ENCODE assay signal across 24 mouse cellular contexts in the genomic region with DNA sequence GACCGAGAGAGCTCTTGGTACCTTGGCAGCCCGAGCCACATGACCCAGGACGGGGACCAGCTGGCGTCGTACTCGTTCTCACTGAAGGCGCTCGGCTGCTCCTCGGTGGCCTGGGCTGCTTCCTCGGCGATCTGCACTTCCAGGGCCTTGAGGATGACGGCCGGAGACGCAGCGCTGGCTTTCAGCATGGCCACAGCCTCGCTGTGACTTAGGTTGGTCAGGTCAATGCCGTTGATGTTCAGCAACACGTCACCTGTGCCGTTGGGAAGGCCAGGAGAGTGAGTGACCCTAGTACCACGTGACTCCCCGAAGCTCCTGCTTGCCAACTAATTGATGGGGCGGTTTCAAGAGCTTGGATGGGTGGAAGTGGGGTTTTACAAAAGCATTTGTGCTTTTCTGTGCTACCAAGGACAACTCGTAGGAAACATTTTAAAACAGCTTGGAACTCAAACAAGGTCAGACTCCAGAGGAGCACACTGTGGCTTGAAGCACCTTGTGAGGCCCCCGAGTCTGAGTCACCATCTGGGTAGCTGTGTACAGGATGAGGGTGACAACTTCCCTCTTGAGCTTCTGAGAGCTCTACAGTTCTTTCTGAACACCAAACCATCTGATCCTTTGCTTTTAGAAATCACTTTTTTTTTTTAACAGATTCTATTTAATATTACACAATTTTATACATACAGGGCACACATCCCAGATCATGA. TPM values are rescaled to one million over a fixed set of nuclear protein-coding genes. Genes with fewer than 3 reads are reported as not detected.
DNase-seq lines count a peak whose midpoint lies in the region; ATAC-seq and TF ChIP-seq lines count a peak whose summit lies in the region.
"Had no signal": no experiment of that assay in that cellular context is flagged by ENCODE, and none has a peak within 500 bp of the region (broad histone marks: within the 10 kb centered on the region; RNA-seq: fewer than 3 reads in every experiment).

No protein-coding gene starts in this region.

- no peak for ATAC-seq in forebrain, embryonic 14.5 days
- ATAC-seq: forebrain, embryonic 13.5 days; hindbrain, postnatal 0 days; liver, postnatal 0 days had no signal

- H3K9ac ChIP-seq in forebrain, embryonic 14.5 days (ENCODE audit: low read length): no peak overlapping the region
- H3K9ac ChIP-seq: embryonic facial prominence, embryonic 12.5 days; forebrain, embryonic 13.5 days; limb, embryonic 15.5 days; liver, postnatal 0 days had no signal

- no peaks in the 10 kb centered on the region for H3K27me3 ChIP-seq in forebrain, embryonic 14.5 days (replicated peaks; ENCODE audit: control insufficient read depth, insufficient read depth, low read length)
- H3K27me3 ChIP-seq: embryonic facial prominence, embryonic 12.5 days; forebrain, embryonic 13.5 days; limb, embryonic 15.5 days had no signal

- no peak for DNase-seq in layer of hippocampus, adult 2 months (ENCODE audit: low spot score in 2 of 2)
- DNase-seq in layer of hippocampus, adult 9-10 months (ENCODE audit: low spot score): no peak
- DNase-seq in adrenal gland, adult (ENCODE audit: inconsistent age in 2 of 2, low spot score in 1 of 2): peak; percentile 73 to 86
- DNase-seq in adrenal gland, postnatal 25 days: peak; percentile 31
- peak; percentile 78 for DNase-seq in cerebellum, adult 9-11 months
- DNase-seq in forebrain, embryonic 14.5 days (ENCODE audit: low spot score): no peak
- DNase-seq in heart, postnatal 14 days: no peak
- DNase-seq in urinary bladder, postnatal 10 days (ENCODE audit: low spot score): no peak
- DNase-seq: B cell, adult 2 months; gastrocnemius, postnatal 36 days; kidney, adult 11 months; layer of hippocampus, postnatal 36 days; liver, postnatal 0 days; lung, postnatal 4 days; right cerebral cortex, adult 18-20 months; thymus, postnatal 14 days had no signal

- H3K4me1 ChIP-seq in forebrain, embryonic 14.5 days (ENCODE audit: control insufficient read depth, insufficient read depth, low read length): no peaks in the 10 kb centered on the region
- H3K4me1 ChIP-seq: embryonic facial prominence, embryonic 12.5 days; limb, embryonic 15.5 days had no signal

- no peaks in the 10 kb centered on the region for H3K9me3 ChIP-seq in forebrain, embryonic 14.5 days (replicated peaks; ENCODE audit: control insufficient read depth, low read length)
- H3K9me3 ChIP-seq: embryonic facial prominence, embryonic 12.5 days; forebrain, embryonic 13.5 days; hindbrain, embryonic 10.5 days; limb, embryonic 15.5 days had no signal

- intact Hi-C loops in heart, postnatal 14 days (cut with DNase I): no loop called here

- no peak overlapping the region for H3K4me3 ChIP-seq in layer of hippocampus, adult 2 months
- H3K4me3 ChIP-seq in forebrain, embryonic 14.5 days (ENCODE audit: low read depth, low read length): no peak overlapping the region
- H3K4me3 ChIP-seq: embryonic facial prominence, embryonic 12.5 days; erythroblast, embryonic 14.5 days; forebrain, embryonic 13.5 days; hindbrain, embryonic 10.5 days; limb, embryonic 15.5 days had no signal

- 86% methylated on average over 24 of the region's 24 CpGs for WGBS in forebrain, embryonic 14.5 days

- no peak for TF ChIP-seq CTCF in layer of hippocampus, adult 2 months (conservative IDR thresholded peaks at IDR 0.05)

- peak overlapping the region; percentile 73 for H3K27ac ChIP-seq in layer of hippocampus, adult 2 months
- no peak overlapping the region for H3K27ac ChIP-seq in forebrain, embryonic 14.5 days (ENCODE audit: low read depth, low read length)
- H3K27ac ChIP-seq: embryonic facial prominence, embryonic 12.5 days; forebrain, embryonic 13.5 days; hindbrain, embryonic 10.5 days; hindbrain, postnatal 0 days; limb, embryonic 15.5 days; stomach, postnatal 0 days had no signal

- H3K36me3 ChIP-seq in forebrain, embryonic 14.5 days (ENCODE audit: control insufficient read depth, insufficient read depth, low read length): peaks cover 3% of the 10 kb centered on the region; the same call in 1 of the 2 replicates

- no peak overlapping the region for H3K4me2 ChIP-seq in forebrain, embryonic 14.5 days (ENCODE audit: low read length)
- H3K4me2 ChIP-seq: embryonic facial prominence, embryonic 12.5 days; forebrain, embryonic 13.5 days; limb, embryonic 15.5 days; midbrain, embryonic 11.5 days had no signal

RNA-seq across cellular contexts. Expression of gene Lnx2, which starts 51.9 kb away (rescaled TPM):
- total RNA-seq in layer of hippocampus, adult 2 months (2021): 1 to 10 TPM; 5.5 to 6.6 TPM
- total RNA-seq in adrenal gland, postnatal 25 days (2021): 13.9 and 14.0 TPM in 2 replicates
- polyA plus RNA-seq in forebrain, embryonic 14.5 days (2014; fragmentation: Nextera tagmentation; extraction: Ambion mirVana): 8.1 and 10.9 TPM in 2 replicates
- total RNA-seq in heart, postnatal 14 days (2021): 10 to 100 TPM; 15.7 to 16.5 TPM

RNA-seq across cellular contexts. Expression of gene Polr1d, which starts 52.4 kb away (rescaled TPM):
- total RNA-seq in layer of hippocampus, adult 2 months (2021): 10 to 100 TPM; 63.1 to 69.7 TPM
- total RNA-seq in adrenal gland, postnatal 25 days (2021): 126 and 128 TPM in 2 replicates
- 121 and 135 TPM in 2 replicates for polyA plus RNA-seq in forebrain, embryonic 14.5 days (2014; fragmentation: Nextera tagmentation; extraction: Ambion mirVana)
- 10 to 100 TPM; 69.4 to 70.4 TPM for total RNA-seq in heart, postnatal 14 days (2021)

Comparison
In these comparisons a context has a peak if more than half of its experiments do, and no peak if none do; other contexts are left out.
1. DNase-seq: peak in adrenal gland, adult (2 of 2), adrenal gland, postnatal 25 days (single experiment) and cerebellum, adult 9-11 months (single experiment); none in layer of hippocampus, adult 2 months (0 of 2), layer of hippocampus, adult 9-10 months (single experiment), forebrain, embryonic 14.5 days (single experiment), heart, postnatal 14 days (0 of 2) and urinary bladder, postnatal 10 days (single experiment).